Mouse (Mus musculus): ENCODE measurements around the gene Cops3.

- no peak for TF ChIP-seq POLR2A (IDR thresholded peaks at IDR 0.05; ENCODE audit: extremely low read depth, insufficient read depth, low read length)
- TF ChIP-seq CTCF (IDR thresholded peaks at IDR 0.05; ENCODE audit: low read depth, low read length): no peak
Observed at GRCm38 (mm10) chr11:59772902-59773301, 66.7 kb downstream of the Cops3 start.
